Mouse (Mus musculus) CD4-positive, CD25-positive, alpha-beta regulatory T cell (primary cell): Measurements from ENCODE around the gene Sfta2. TPM values are rescaled to one million over a fixed set of nuclear protein-coding genes. Genes with fewer than 3 reads are reported as not detected.

Source experiments
- polyA plus RNA-seq: library from polyadenylated mRNA; unstranded; fragments of 100-300 nt; shearing (Covaris generic); gene quantifications from one replicate; pipeline ENCODE4 v1.2.1, GENCODE M21; 2017

Sfta2 gene
- not detected for polyA plus RNA-seq

DNA sequence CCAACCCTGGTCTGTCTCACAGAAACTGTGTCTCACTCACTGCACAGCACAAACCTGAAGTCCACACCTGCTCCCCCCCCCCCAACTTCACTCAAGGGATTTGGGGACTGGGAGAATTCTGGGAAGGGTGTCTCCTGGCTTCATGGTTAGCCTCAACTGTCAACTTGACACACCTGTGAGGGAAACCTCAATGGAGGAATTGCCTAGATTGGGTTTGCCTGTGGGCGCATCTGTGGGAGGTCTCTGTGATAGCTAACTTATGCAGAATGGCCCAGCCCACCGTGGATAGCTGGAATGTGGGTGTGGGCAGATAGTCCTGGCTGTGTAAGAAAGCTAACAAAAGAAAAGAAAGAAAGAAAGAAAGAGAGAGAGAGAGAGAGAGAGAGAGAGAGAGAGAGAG, at the start of gene Sfta2:
Gene Sfta2, plus strand, starts transcription at position 301 of the 400 bp plus-strand sequence.

DNA sequence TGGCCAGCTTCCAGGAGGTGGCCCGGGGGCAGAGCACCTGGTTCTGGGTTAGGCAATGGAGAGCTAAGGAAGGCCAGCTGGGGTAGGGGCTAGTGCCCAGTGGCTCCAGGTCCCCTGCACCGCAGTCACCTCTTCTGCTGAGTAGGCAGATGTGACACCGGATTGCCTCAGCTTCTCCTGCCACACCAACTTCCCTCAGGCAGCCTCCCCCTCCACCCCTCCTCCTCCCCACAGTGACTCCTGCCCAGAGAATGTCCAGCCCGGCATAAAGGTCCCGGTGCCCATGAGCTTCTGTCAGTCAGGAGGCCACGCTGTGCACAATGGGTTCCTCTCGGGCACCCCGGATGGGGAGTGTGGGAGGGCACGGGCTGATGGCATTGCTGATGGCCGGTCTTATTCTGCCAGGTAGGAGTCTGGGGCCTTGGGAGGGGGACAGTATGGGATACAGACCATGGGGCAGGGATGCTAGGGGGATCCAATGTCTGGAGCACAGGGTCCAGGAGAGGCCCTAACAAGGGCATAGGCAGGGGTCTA, 49.4 kb upstream of the Sfta2 start, which contains the start of gene Cdsn:
Gene Cdsn, plus strand, starts transcription at position 248 of the 534 bp plus-strand sequence.

GRCm38 (mm10) chr17:35567150-35567549, 34.2 kb upstream of the Sfta2 start, which contains the start of gene 2300002M23Rik:
Gene 2300002M23Rik, plus strand, starts transcription at chr17:35567450.

DNA sequence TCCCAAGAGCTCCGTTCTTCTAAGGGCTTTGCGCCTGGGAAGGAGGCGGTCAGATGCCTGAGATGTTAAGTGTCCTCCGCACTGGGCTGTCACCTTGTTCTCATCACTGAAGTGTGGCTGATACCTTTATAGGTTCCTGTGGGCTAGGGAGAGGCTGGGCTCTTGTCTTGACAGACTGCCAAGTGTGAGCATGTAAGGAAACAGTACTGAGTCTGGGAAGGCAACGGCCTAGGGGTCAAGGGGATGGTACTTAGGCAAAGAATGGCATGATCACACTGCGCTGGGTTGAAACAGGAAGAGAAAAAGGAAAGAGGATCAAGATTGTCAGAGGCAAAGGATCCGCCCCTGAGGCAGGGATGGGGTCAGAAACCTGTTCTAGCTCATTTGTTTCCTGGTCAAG, 25.2 kb downstream of the Sfta2 start, which contains the start of gene Gm9573:
Gene Gm9573, minus strand, starts transcription at position 101 of the 400 bp plus-strand sequence.

DNA sequence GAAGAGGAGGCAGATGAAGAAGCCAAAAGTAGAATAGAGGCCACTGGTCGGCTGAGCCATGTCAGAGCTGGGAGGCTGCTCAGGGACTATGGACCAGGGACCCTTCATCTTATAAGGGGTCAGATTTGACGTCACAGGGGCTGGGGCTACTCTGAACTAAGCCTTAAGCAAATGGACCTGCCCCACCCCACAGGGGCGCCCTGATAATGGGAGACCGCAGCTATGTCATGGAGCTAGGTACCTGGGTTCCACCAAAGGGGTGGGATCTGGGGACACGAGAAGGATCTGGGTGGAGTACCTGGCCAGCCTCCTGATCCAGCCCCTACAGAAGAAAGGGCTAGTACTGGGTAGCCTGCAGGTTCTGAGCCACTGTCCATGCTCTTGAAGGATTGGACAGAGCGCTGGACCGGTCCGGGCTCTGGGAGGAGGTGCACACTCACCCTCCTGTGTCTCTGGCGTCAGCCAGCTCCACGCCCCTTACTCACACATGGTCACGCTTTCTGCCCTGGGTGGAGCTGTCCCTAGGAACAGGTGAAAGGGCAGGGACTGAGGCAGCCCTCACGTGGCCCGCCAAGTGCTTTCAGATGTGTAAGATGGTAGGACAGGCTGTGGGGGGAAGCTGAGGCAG, 42.4 kb downstream of the Sfta2 start, which contains the start of gene Mucl3:
Gene Mucl3, minus strand, starts transcription at position 87 of the 628 bp plus-strand sequence.

DNA sequence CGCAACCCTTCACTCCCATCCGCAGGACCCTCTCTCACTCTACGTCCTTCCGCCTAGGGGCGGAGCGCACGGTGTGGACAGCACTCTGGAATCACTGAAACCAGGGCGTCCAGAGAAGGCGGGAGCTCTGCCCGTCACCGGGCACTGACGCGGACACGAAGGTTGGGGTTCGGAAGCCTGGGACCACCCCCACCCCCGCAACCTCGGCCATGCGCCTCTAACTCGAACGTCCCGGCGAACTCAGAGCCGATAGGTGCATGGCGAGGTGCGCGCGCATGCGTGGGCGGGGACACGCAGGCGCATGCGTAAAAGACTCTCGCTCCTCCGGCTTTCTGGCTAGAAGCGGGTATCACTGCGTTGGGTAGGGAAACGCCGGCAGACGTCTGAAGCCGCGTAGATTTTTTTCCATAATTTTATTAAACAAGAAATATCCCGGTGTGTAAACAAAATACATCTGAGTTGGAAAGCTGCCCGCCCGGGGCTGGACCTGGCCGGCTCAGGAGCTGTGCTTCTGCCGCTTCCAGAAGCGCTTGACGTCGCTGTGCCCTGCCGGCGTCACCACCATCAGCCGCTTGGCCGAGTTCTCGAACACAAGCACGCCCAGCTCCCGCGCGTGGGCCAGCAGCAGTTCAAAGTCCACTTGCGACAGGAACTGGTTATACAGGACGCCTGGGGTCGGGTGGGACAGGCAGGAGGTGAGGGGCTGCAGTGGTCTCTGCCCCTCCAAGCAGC, 66.2 kb downstream of the Sfta2 start, which contains the start of gene Vars2:
Gene Vars2, minus strand, starts transcription at position 259 of the 732 bp plus-strand sequence.

DNA sequence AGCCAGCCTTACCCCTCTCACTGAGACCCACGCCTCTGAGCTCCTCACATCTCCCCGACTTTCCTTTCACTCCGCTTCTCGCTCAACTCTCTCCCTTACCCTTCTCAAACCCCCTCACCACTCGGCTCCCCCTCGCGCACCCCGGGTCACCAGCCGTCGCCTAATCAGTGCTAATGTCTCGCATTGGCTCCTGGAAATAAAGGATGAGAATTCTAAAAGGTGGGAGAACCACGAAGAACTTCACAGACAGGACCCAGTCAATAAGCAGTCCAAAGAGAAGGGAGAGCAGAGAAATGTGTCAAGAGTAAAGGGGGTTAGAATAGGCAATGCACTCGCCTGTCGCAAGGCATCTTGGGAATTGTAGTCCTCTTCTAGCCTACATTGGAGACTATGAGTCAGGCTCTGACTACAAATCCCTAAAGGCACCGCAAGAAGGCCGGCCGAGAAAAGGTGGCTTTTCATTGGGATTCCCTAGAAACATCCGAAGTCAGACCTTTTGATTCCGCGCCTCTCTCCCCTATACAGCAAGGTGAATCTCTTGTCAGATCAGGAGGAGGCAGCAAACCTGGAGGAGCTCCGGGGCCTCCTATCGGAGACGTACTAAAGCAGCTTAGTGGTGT, 72.2 kb downstream of the Sfta2 start, which contains the start of gene Gtf2h4:
Gene Gtf2h4, minus strand, starts transcription at position 324 of the 620 bp plus-strand sequence.

Other genes starting within 250 kb of the Sfta2 start
- 40.5 TPM for gene H2-Q4, start 221.9 kb upstream of the Sfta2 start, polyA plus RNA-seq
- gene H2-Q6, start 176.7 kb upstream of the Sfta2 start, polyA plus RNA-seq, result 632 TPM
- 2,029 TPM for gene H2-Q7, start 162.4 kb upstream of the Sfta2 start, polyA plus RNA-seq
- 20.6 TPM for gene H2-Q10, start 131.5 kb upstream of the Sfta2 start, polyA plus RNA-seq
- gene Pou5f1, start 95.5 kb upstream of the Sfta2 start, polyA plus RNA-seq, result 0.13 TPM
- 14.8 TPM for gene Tcf19, start 84.7 kb upstream of the Sfta2 start, polyA plus RNA-seq
- 9.9 TPM for gene Cchcr1, start 84.4 kb upstream of the Sfta2 start, polyA plus RNA-seq
- gene Psors1c2, start 68.3 kb upstream of the Sfta2 start, polyA plus RNA-seq, result not detected
- gene Cdsn, start 49.4 kb upstream of the Sfta2 start, polyA plus RNA-seq, result not detected
- gene 2300002M23Rik, start 34.1 kb upstream of the Sfta2 start, polyA plus RNA-seq, result not detected
- gene Gm9573, start 25.1 kb downstream of the Sfta2 start, polyA plus RNA-seq, result not detected
- gene Mucl3, start 42.1 kb downstream of the Sfta2 start, polyA plus RNA-seq, result 0.07 TPM
- 36.5 TPM for gene Vars2, start 66.0 kb downstream of the Sfta2 start, polyA plus RNA-seq
- 31.0 TPM for gene Gtf2h4, start 72.2 kb downstream of the Sfta2 start, polyA plus RNA-seq
- 6.1 TPM for gene Ddr1, start 103.1 kb downstream of the Sfta2 start, polyA plus RNA-seq
- 0.53 TPM for gene Ier3, start 220.1 kb downstream of the Sfta2 start, polyA plus RNA-seq
- gene Flot1, start 221.7 kb downstream of the Sfta2 start, polyA plus RNA-seq, result 52.9 TPM
- gene Tubb5, start 236.8 kb downstream of the Sfta2 start, polyA plus RNA-seq, result 111 TPM
- 12.9 TPM for gene Mdc1, start 240.0 kb downstream of the Sfta2 start, polyA plus RNA-seq